Comparison of ENCODE assay signal across 7 mouse cellular contexts in genomic region chr10:86022474-86022816, GRCm38 (mm10). TPM values are rescaled to one million over a fixed set of nuclear protein-coding genes. Genes with fewer than 3 reads are reported as not detected.
DNase-seq lines count a peak whose midpoint lies in the region; ATAC-seq and TF ChIP-seq lines count a peak whose summit lies in the region.

No protein-coding gene starts in this region.

- no peak for TF ChIP-seq CTCF in spleen, adult 2 months (IDR thresholded peaks at IDR 0.05; ENCODE audit: extremely low read depth, insufficient read depth, insufficient read length, insufficient replicate concordance)

- H3K4me1 ChIP-seq in spleen, adult 2 months (ENCODE audit: control insufficient read depth, insufficient read depth, insufficient read length) = no peaks in the 10 kb centered on the region
- peaks cover 6% of the 10 kb centered on the region for H3K4me1 ChIP-seq in forebrain, embryonic 12.5 days
- H3K4me1 ChIP-seq in liver, embryonic 13.5 days (replicated peaks) = peaks cover 49% of the 10 kb centered on the region

- peak; percentile 6; the same call in 1 of the 2 replicates for ATAC-seq in forebrain, embryonic 12.5 days (ENCODE audit: low FRiP score)
- ATAC-seq in liver, embryonic 13.5 days (ENCODE audit: low read depth) = peak; percentile 7; the same call in 1 of the 2 replicates

- H3K9ac ChIP-seq in forebrain, embryonic 12.5 days = peak overlapping the region; percentile 81
- H3K9ac ChIP-seq in liver, embryonic 13.5 days = peak overlapping the region; percentile 94

- H3K4me2 ChIP-seq in forebrain, embryonic 12.5 days = peak overlapping the region; percentile 69
- peak overlapping the region; percentile 78 for H3K4me2 ChIP-seq in liver, embryonic 13.5 days

- H3K4me3 ChIP-seq in spleen, adult 2 months (ENCODE audit: extremely low read depth, insufficient read depth, insufficient read length) = peak overlapping the region; percentile 88
- H3K4me3 ChIP-seq in forebrain, embryonic 12.5 days (replicated peaks) = peak overlapping the region; percentile 86
- H3K4me3 ChIP-seq in liver, embryonic 13.5 days (replicated peaks) = peak overlapping the region; percentile 88

- no peaks in the 10 kb centered on the region for H3K9me3 ChIP-seq in forebrain, embryonic 12.5 days
- no peaks in the 10 kb centered on the region for H3K9me3 ChIP-seq in liver, embryonic 13.5 days (replicated peaks)

- no peak for TF ChIP-seq POLR2A in spleen, adult 2 months (IDR thresholded peaks at IDR 0.05; ENCODE audit: low read depth, low read length)

- peak overlapping the region; percentile 92 for H3K27ac ChIP-seq in spleen, adult 2 months (ENCODE audit: insufficient read depth, low read length)
- no peak overlapping the region for H3K27ac ChIP-seq in forebrain, embryonic 12.5 days
- H3K27ac ChIP-seq in liver, embryonic 13.5 days = peak overlapping the region; percentile 98

- WGBS in spleen, adult 2 months = 1% methylated on average over 6 of the region's 6 CpGs
- 9% methylated on average over 6 of the region's 6 CpGs for WGBS in forebrain, embryonic 12.5 days
- WGBS in liver, embryonic 13.5 days (ENCODE audit: insufficient replicate concordance) = under 1% methylated on average over 6 of the region's 6 CpGs

- peaks cover 5% of the 10 kb centered on the region; the same call in 1 of the 2 replicates for H3K36me3 ChIP-seq in spleen, adult 2 months (ENCODE audit: control insufficient read depth, insufficient read depth, low read length)
- no peaks in the 10 kb centered on the region for H3K36me3 ChIP-seq in forebrain, embryonic 12.5 days (replicated peaks)
- peaks cover 17% of the 10 kb centered on the region for H3K36me3 ChIP-seq in liver, embryonic 13.5 days

- no peak for DNase-seq in spleen, adult 2 months (ENCODE audit: low read depth in 1 of 2, low spot score in 2 of 2)
- DNase-seq in spleen, postnatal 36 days (ENCODE audit: low spot score in 2 of 2) = no peak
- no peak for DNase-seq in liver, embryonic 13.5 days
- DNase-seq in frontal cortex, postnatal 10 days (ENCODE audit: low spot score in 2 of 2) = no peak
- DNase-seq in thymus, postnatal 4 days = no peak
- no peak for DNase-seq in natural killer cell, adult 2 months (ENCODE audit: low spot score in 2 of 2)

- no peaks in the 10 kb centered on the region for H3K27me3 ChIP-seq in spleen, adult 2 months (ENCODE audit: control insufficient read depth, insufficient read depth, low read length)
- H3K27me3 ChIP-seq in forebrain, embryonic 12.5 days = no peaks in the 10 kb centered on the region
- H3K27me3 ChIP-seq in liver, embryonic 13.5 days = no peaks in the 10 kb centered on the region

RNA-seq across cellular contexts. Expression of gene Fbxo7, which starts 0.7 kb away (rescaled TPM):
- 26.2 and 28.4 TPM in 2 replicates for polyA plus RNA-seq in spleen, adult 2 months (2012; rRNA removed)
- 15.1 and 15.4 TPM in 2 replicates for polyA plus RNA-seq in forebrain, embryonic 12.5 days (2016; fragmentation: Nextera tagmentation; extraction: Ambion mirVana)
- 69.0 and 74.3 TPM in 2 replicates for polyA plus RNA-seq in liver, embryonic 13.5 days (2015; fragmentation: Nextera tagmentation; extraction: Ambion mirVana)

RNA-seq across cellular contexts. Expression of gene Bpifc, which starts 10.8 kb away (rescaled TPM):
- polyA plus RNA-seq in spleen, adult 2 months (2012; rRNA removed) = not detected in 2 replicates
- polyA plus RNA-seq in forebrain, embryonic 12.5 days (2016; fragmentation: Nextera tagmentation; extraction: Ambion mirVana) = not detected in 2 replicates
- polyA plus RNA-seq in liver, embryonic 13.5 days (2015; fragmentation: Nextera tagmentation; extraction: Ambion mirVana) = not detected in 2 replicates
